Mouse (Mus musculus) neural tube, embryonic 15.5 days (tissue): Measurements from ENCODE around the gene Fndc5. TPM values are rescaled to one million over a fixed set of nuclear protein-coding genes. Genes with fewer than 3 reads are reported as not detected.

Experiments
- ATAC-seq: fragments of 200-750 bp; cut with Nextera tagmentation; 2 replicates; pipeline ENCODE4 v1.8.0; 2017; ENCODE audit warnings: mild to moderate bottlenecking, moderate TSS enrichment, moderate library complexity; ENCODE audit not compliant: low FRiP score
- H3K27ac ChIP-seq: fragments of 300-500 bp; sonication (generic); replicated peaks from 2 replicates; pipeline ENCODE4 v1.5.1; 2015; ENCODE audit warnings: mild to moderate bottlenecking, inconsistent platforms
- H3K27me3 ChIP-seq: fragments of 300-500 bp; sonication (generic); replicated peaks from 2 replicates; pipeline ENCODE4 v1.6.1; 2015; ENCODE audit warnings: inconsistent platforms
- H3K36me3 ChIP-seq: fragments of 300-500 bp; sonication (generic); 2 replicates; pipeline ENCODE4 v1.6.1; 2015; ENCODE audit warnings: inconsistent platforms
- H3K4me1 ChIP-seq: fragments of 300-500 bp; sonication (generic); 2 replicates; pipeline ENCODE4 v1.6.1; 2015; ENCODE audit warnings: inconsistent platforms
- H3K4me2 ChIP-seq: fragments of 300-500 bp; sonication (generic); 2 replicates; pipeline ENCODE4 v1.6.1; 2015; ENCODE audit warnings: inconsistent platforms, mild to moderate bottlenecking, moderate library complexity
- H3K4me3 ChIP-seq: fragments of 300-500 bp; sonication (generic); replicated peaks from 2 replicates; pipeline ENCODE4 v1.5.1; 2015; ENCODE audit warnings: mild to moderate bottlenecking, inconsistent platforms
- H3K9ac ChIP-seq: fragments of 300-500 bp; sonication (generic); replicated peaks from 2 replicates; pipeline ENCODE4 v1.6.1; 2015; ENCODE audit warnings: mild to moderate bottlenecking, inconsistent platforms
- H3K9me3 ChIP-seq: fragments of 300-500 bp; sonication (generic); replicated peaks from 2 replicates; pipeline ENCODE4 v1.6.1; 2016; ENCODE audit warnings: inconsistent platforms
- WGBS: fragments of 180-500 bp; shearing (Covaris S2); methylation state at CpG from one replicate; pipeline ENCODE4 v1.1.7; 2015; ENCODE audit warnings: mixed read lengths; 5-methylcytosine and 5-hydroxymethylcytosine counted together
- polyA plus RNA-seq: library from polyadenylated mRNA; unstranded; fragments of >200 nt; fragmentation: Nextera tagmentation; extraction: Ambion mirVana; gene quantifications from 2 replicates; pipeline ENCODE4 v1.2.1, GENCODE M21; 2015

The Fndc5 gene
- polyA plus RNA-seq, 1 experiment from 2014 or later: 34.9 TPM

GRCm38 (mm10) chr4:129151276-129151811 is 14.5 kb downstream of the Fndc5 start:
- H3K9ac ChIP-seq: no peak overlapping the region
- 20% methylated on average over 4 of the region's 4 CpGs for WGBS
- H3K9me3 ChIP-seq: no peaks in the 10 kb centered on the region
- peak; percentile 31; the same call in 1 of the 2 replicates for ATAC-seq
- 0 out of 2 replicates have a peak, but pooled peaks cover 2% of the 10 kb centered on the region for H3K4me1 ChIP-seq
- no peaks in the 10 kb centered on the region for H3K27me3 ChIP-seq
- no peak overlapping the region for H3K4me3 ChIP-seq
- peaks cover 54% of the 10 kb centered on the region for H3K36me3 ChIP-seq
- H3K4me2 ChIP-seq: no peak overlapping the region
- H3K27ac ChIP-seq: peak overlapping the region; percentile 54; the same call in 1 of the 2 replicates

DNA sequence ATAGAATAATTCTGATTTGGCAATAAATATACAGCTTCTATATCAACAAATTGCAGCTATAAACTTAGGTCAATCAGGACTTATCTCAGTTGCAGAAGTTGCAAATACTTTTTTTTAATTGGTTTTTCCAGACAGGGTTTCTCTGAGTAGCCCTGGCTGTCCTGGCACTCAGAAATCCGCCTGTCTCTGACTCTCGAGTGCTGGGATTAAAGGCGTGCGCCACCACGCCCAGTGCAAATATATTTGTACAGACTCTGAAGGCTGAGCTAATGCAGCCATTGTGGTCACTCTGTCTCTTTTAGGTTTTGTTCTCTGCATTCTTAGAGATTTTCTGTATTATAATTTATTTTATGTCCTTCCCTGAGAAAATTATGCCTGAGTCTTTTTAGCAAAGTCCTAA is 20.7 kb downstream of the Fndc5 start:
- peaks cover 27% of the 10 kb centered on the region for H3K36me3 ChIP-seq

DNA sequence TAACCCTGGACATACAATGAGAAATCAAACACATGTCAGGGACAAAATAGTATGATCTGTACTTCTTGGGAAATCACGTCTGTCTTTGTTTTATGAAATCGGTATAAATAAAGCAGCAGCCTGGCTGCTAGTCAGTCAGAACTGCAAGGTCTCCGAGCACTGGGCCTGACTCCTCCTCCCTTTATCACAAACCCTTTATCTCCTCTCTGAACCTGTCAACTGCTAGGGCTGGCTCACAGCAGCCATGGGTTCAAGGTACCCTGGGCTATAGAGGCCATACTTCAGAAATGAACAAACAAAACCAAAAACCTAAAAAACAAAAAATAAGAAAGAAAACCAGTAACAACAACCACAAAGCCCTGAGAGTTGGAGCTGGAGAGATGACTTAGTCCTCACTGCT is 21.8 kb downstream of the Fndc5 start:
- 75% methylated on average over 3 of the region's 3 CpGs for WGBS
- Histone ChIP-seq H3K4me1 (no peaks in the 10 kb centered on the region), H3K9me3 (no peaks in the 10 kb centered on the region), H3K4me2 (no peak overlapping the region), H3K27me3 (no peaks in the 10 kb centered on the region), H3K9ac (no peak overlapping the region), H3K27ac (no peak overlapping the region), H3K4me3 (no peak overlapping the region), H3K36me3 (peaks cover 22% of the 10 kb centered on the region)
- ATAC-seq: no peak

More for the DNA sequence above, 20.7 kb downstream of the Fndc5 start:
- no peaks in the 10 kb centered on the region for H3K9me3 ChIP-seq
- H3K4me3 ChIP-seq: no peak overlapping the region
- no peaks in the 10 kb centered on the region for H3K27me3 ChIP-seq
- no peaks in the 10 kb centered on the region for H3K4me1 ChIP-seq
- H3K4me2 ChIP-seq: no peak overlapping the region
- H3K27ac ChIP-seq: no peak overlapping the region
- ATAC-seq: no peak
- no peak overlapping the region for H3K9ac ChIP-seq
- 93% methylated on average over 5 of the region's 5 CpGs for WGBS

- Histone ChIP-seq H3K4me2 (no peak overlapping the region), H3K36me3 (peaks cover 18% of the 10 kb centered on the region), H3K27me3 (no peaks in the 10 kb centered on the region), H3K4me3 (no peak overlapping the region), H3K9me3 (no peaks in the 10 kb centered on the region), H3K9ac (no peak overlapping the region), H3K27ac (no peak overlapping the region), H3K4me1 (no peaks in the 10 kb centered on the region)
- no peak for ATAC-seq
- WGBS: 97% methylated on average over 1 of the region's 1 CpGs
Observed at GRCm38 (mm10) chr4:129161076-129161475, 24.3 kb downstream of the Fndc5 start.

GRCm38 (mm10) chr4:129161581-129162255 is 24.9 kb downstream of the Fndc5 start:
- no peak for ATAC-seq
- H3K9me3 ChIP-seq: no peaks in the 10 kb centered on the region
- H3K9ac ChIP-seq: no peak overlapping the region
- H3K36me3 ChIP-seq: peaks cover 18% of the 10 kb centered on the region
- H3K4me3 ChIP-seq: no peak overlapping the region
- H3K4me1 ChIP-seq: no peaks in the 10 kb centered on the region
- no peak overlapping the region for H3K27ac ChIP-seq
- no peak overlapping the region for H3K4me2 ChIP-seq
- no peaks in the 10 kb centered on the region for H3K27me3 ChIP-seq
- WGBS: 66% methylated on average over 4 of the region's 4 CpGs

DNA sequence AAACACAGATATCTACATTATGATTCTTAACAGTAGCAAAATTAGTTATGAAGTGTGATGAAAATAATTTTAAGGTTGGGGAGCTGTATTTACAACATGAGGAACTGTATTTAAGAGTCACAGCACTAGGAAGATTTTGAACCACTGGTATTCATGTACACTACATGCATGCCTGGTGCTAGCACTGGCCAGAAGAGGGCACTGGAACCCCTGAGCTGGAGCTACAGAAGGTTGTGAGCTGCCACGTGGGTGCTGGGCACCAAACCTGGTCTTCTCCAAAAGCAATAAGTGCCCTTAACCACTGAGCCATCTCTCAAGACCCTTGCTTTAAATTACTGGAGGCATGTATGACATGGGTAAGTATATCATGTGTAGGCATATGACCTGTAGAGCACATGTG is 35.7 kb downstream of the Fndc5 start:
- Histone ChIP-seq H3K4me3 (no peak overlapping the region), H3K9ac (no peak overlapping the region), H3K4me1 (no peaks in the 10 kb centered on the region), H3K36me3 (peaks cover 44% of the 10 kb centered on the region), H3K27me3 (no peaks in the 10 kb centered on the region), H3K27ac (no peak overlapping the region), H3K4me2 (no peak overlapping the region), H3K9me3 (no peaks in the 10 kb centered on the region)
- ATAC-seq: no peak
- 87% methylated on average over 1 of the region's 1 CpGs for WGBS

DNA sequence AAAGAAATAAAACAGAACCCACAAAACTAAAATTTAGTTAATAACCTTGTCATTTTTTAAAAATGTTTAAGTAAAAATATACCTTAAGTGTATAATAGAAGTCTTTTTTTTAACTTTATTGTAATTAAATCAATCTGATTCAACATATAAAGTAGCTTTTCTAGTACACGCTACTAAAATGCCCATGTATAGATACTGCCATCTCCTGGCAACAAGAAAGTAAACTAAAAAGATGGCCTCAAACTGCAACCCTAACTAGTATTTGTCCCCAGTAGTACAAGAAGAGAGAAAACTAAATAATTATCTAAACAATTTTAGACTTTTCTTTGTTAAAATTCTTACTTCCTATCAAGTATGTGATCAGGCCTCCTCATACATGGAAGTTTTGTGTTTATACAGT is 42.8 kb downstream of the Fndc5 start:
- Histone ChIP-seq H3K36me3 (peaks cover 42% of the 10 kb centered on the region), H3K4me1 (no peaks in the 10 kb centered on the region), H3K4me2 (no peak overlapping the region), H3K9ac (no peak overlapping the region), H3K9me3 (no peaks in the 10 kb centered on the region), H3K27ac (no peak overlapping the region), H3K4me3 (no peak overlapping the region), H3K27me3 (no peaks in the 10 kb centered on the region)
- no peak for ATAC-seq
- WGBS: 33% methylated on average over 1 of the region's 1 CpGs

GRCm38 (mm10) chr4:129188041-129188659 is 51.4 kb downstream of the Fndc5 start:
- no peaks in the 10 kb centered on the region for H3K27me3 ChIP-seq
- no peaks in the 10 kb centered on the region for H3K9me3 ChIP-seq
- WGBS: 36% methylated on average over 5 of the region's 5 CpGs
- ATAC-seq: no peak
- H3K9ac ChIP-seq: peak overlapping the region; percentile 74
- H3K27ac ChIP-seq: peak overlapping the region; percentile 93
- peak overlapping the region; percentile 74 for H3K4me2 ChIP-seq
- H3K4me3 ChIP-seq: peak overlapping the region; percentile 69
- H3K36me3 ChIP-seq: 0 out of 2 replicates have a peak, but pooled peaks cover 2% of the 10 kb centered on the region
- peaks cover 37% of the 10 kb centered on the region for H3K4me1 ChIP-seq

DNA sequence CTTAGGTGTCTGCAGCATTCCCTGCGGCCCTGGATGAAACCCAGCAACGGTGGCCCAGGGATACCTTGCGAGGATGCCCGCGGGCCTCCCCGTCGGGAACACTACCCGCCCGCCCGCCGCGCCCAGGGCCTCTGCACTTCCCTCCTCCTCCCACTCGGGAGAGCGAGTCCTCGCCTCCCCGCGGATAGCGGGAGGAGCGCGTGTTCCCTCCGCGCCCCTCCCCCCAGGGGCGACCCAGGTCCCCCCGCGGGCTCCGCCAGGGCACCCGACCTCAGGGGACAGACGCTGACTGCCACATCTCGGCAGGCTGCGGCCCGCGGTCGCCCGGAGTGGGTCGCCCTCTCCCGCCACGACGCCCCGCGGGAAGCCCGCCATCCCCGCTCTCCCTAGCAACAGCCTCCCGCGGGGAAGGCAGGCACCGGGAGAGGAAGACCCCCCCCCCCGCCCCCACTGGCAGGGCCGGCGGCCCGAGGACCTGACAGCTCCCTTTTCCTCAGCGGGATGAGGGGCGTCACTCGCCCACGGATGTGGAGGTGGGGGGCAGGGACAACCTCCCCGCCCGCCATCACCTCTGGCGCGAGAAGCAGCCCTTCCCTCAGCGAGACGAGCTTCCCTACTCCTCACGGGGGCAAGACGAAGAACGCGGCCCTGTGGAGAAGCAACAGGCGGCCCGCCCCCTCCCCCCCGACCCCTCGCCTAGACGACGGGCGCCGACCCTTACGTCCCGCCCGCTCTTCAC is 52.2 kb downstream of the Fndc5 start:
- H3K4me1 ChIP-seq: peaks cover 37% of the 10 kb centered on the region
- peak overlapping the region; percentile 93 for H3K27ac ChIP-seq
- no peaks in the 10 kb centered on the region for H3K27me3 ChIP-seq
- under 1% methylated on average over 32 of the region's 74 CpGs for WGBS
- ATAC-seq: peak; percentile 44
- peak overlapping the region; percentile 74 for H3K9ac ChIP-seq
- no peaks in the 10 kb centered on the region for H3K9me3 ChIP-seq
- peak overlapping the region; percentile 69 for H3K4me3 ChIP-seq
- 0 out of 2 replicates have a peak, but pooled peaks cover 4% of the 10 kb centered on the region for H3K36me3 ChIP-seq
- H3K4me2 ChIP-seq: peak overlapping the region; percentile 74

GRCm38 (mm10) chr4:129189542-129190519 is 53.0 kb downstream of the Fndc5 start, which contains the start of the genes S100pbp and Yars:
TSS of gene S100pbp (minus strand) at chr4:129189727.
TSS of gene Yars (plus strand) at chr4:129189760.
- Histone ChIP-seq H3K4me1 (peaks cover 37% of the 10 kb centered on the region), H3K4me2 (peak within 1 kb of the TSS; percentile 86), H3K9ac (peak within 1 kb of the TSS; percentile 75), H3K9me3 (no peaks in the 10 kb centered on the region), H3K4me3 (peak within 1 kb of the TSS; percentile 69), H3K36me3 (peaks cover 10% of the 10 kb centered on the region; the same call in 1 of the 2 replicates), H3K27ac (peak within 1 kb of the TSS; percentile 93), H3K27me3 (no peaks in the 10 kb centered on the region)
- peak; percentile 91 for ATAC-seq
- WGBS: 1% methylated on average over 57 of the region's 58 CpGs
